Mouse (Mus musculus) heart, postnatal 4 days (tissue): ENCODE results near the gene Cdh4. TPM values are rescaled to one million over a fixed set of nuclear protein-coding genes. Genes with fewer than 3 reads are reported as not detected.

ENCODE experiments used
- DNase-seq: peaks from one replicate; pipeline ENCODE4 v3.0.0; 2021
- total RNA-seq, 2 experiments: library from RNA; stranded (reverse); gene quantifications; 2 replicates each; pipeline ENCODE4 v1.2.3; 2021

Cdh4 gene
- 1 to 10 TPM; 2.0 to 2.2 TPM for total RNA-seq

DNA sequence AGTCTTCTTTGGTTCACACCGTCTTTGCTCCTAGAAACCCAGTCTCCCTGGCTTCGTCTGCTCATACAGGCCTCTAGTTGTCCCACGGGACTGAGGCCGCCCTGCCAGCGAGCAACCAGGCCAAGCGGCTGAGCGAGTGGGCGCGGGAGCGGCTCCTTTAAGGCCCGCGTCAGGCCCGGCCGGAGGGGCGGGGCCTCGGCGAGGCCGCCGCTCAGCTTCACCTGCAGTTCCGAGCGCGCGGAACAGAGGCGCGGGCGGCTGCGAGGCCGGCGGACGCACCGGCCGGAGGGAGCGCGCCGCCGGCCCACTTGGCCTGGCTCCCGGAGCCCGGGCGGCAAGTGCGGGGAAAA, at the start of gene Cdh4:
Gene Cdh4, plus strand, starts transcription at position 241 of the 350 bp plus-strand sequence.
- DNase-seq, result peak; percentile 65

DNA sequence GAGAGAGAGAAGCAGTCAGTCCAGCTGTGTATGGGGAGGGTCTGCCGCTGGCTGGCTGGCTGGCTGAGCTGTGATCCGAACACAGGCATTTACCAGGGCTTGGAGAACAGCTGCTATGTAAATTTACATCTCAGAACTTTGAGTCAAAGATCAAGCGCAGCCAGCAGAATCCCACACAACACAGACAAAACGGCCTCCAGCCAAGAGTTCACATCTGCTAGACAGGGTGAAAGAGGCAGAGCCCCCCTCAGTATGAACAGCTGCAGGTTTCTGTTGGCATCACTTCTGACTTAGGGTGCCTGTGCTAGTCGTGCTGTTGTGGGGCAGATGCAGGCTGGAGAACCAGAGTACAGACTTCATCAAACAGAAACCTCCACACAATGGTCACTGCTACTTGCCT, 46.8 kb upstream of the Cdh4 start:
- no peak for DNase-seq

DNA sequence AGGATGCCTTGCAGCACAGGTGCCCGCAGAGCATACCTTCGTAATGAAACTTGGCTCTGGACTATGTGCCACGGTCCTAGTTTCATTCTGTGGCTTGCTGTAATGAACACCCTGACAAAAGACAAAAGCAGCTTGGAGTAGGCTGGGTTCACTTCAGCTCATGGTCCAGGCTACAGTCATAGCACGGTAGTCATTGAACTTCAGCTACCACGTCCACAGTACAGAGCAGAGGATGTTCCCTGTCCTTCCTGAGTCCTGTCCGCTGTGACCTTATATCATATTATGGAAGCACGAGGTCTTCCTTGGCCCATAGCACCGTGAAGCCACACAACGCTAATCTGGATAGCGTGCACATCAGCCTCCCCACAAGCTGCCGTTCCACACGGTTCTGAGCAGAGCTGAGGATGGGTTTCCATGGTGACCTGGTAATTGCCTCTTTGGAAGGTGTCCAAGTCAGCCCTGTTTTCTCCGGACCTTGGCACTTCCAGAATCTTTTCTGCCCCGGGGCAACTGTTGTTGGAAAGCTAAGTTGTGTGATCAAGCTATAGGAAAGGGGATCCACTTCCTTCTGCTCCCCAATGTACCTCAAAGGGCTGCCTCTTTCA, 42.5 kb upstream of the Cdh4 start:
- DNase-seq, result no peak

DNA sequence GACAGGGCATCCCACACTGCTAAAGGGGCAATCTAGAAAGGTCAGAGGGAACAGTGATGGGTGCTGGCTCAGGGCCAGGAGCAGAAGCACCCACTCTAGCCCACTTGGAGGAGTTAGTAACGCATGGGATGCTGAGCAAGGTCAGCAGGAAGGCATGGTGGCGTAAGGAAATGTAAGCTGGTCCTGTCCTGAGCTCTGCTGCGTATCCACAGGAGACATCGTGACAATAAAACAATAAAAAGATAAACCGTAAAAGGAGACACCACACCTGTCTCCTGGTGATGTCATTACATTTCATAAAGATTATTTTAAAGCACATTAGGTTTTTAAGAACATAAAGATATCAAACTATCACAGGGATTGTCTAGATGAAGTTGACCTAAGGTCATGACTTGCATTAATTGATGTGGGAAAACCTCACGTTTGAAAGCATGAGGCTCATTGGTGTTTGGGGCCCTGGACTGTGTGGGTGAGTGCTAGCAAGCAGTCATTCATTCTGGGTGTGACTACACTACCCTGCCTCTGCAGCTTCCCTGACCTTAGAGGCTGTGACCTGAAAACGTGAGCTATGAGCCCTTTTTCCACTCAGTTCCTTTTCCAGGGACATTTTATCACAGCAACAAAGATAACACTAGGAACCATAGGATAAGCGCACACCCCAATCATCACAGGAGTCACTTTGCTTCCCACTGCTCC, 31.2 kb upstream of the Cdh4 start:
- no peak for DNase-seq

DNA sequence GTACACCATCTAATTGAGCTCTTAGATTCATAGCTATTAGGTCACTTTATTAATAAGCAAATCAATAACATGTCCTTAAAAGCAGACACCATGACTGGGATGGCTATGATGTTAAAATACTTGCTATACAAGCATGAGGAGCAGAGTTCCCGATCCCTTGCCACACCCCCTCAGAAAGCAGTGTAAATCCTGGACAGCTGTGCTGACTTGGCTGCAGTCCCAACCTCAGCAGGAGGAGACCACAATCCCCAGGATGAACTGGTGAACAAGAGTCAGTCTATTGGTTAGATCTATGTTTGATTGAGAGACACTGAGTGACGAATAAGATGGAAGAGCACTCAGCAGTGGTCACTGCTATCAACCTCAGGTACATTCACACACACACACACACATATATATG, 29.3 kb upstream of the Cdh4 start:
- no peak for DNase-seq

DNA sequence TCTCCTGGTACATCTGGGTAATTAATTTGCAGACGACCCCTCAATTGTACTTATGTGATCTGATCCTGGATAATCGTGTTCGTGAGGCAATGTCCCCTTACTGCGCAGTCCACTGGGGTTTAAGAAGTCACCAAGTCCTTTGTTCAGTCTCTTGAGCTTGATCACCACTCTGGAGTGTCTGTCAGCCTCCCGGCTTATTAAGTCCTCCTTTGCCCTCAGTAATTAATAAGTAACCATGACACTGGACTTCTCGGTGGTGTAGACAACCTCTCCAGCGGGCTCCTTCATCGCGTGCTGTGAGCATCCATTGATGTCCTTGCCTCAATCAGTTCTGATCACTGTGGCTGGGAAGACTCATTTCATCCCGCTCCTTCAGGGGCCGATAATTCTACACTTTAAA, 28.0 kb upstream of the Cdh4 start:
- DNase-seq, result no peak

DNA sequence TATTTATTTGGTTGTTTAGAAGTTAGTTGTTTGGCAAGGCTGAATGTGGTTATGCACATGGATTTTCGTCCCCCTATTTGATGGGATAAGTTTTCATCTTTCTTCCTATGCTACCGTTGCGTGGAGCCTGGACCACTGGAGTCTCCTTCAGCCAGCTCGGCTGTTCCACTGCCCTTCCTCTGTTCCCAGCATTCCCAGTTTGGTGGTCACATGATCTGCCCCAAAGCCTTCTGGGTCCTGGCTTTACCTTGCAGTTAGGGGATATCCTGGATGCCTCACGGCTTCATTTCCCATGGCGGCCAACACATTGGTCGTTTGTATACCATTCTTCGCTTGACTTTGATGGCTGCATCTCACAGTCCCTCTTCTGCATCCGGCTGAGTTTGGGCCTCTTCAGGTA, 27.5 kb upstream of the Cdh4 start:
- DNase-seq, result no peak

DNA sequence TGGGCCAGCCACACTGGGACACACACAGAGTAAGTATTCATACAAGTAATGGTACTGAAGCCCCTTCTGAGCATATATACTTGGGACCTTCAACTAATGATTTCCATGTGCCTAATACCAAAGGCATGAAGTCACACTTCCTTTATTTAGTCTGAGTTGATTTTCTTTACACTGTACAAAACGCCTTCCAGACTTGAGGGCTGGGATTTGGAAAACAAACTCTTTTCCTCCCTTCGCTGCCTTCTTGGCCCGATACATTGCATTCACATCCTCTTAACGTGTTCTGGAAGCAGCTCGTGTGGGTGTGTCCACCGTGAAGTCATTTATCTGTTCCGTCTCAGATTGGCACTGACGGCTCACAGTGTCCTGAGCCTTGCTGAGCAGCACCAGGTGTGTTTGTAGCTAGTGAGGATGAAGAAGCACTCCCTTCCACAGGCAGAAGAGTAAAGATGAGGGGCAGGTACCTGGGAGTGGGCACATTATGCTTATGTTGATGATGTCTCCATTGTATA, 26.3 kb upstream of the Cdh4 start:
- DNase-seq, result no peak

DNA sequence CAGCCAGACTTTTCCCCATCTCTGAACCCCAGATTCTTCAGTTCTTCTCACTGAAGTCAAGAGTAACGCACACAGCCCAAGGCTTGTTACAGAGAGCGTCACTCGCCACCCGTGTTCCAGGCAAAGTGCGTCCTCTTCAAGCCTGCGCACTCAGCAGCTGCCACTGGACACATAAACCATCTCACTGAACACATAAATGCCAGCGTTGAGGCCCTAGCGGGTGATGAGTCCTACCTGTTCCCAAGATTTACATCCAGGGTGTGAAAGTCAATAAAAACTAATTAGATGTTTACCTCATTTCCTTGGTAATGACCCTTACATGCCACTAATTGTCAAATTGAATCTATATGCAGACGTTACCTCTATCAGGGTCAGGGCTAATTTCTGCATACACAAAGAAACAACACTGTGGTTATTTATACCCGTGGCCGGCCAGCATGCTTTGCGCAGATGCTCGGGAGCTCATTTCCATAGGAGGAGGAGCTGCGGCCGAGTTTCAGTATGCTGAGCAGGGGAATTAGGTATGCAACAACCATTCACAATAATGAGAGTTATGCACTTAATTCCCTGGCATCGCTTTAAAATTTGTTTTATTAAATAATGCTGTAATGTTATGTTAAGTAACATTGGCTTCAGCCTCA, 25.5 kb upstream of the Cdh4 start:
- no peak for DNase-seq

DNA sequence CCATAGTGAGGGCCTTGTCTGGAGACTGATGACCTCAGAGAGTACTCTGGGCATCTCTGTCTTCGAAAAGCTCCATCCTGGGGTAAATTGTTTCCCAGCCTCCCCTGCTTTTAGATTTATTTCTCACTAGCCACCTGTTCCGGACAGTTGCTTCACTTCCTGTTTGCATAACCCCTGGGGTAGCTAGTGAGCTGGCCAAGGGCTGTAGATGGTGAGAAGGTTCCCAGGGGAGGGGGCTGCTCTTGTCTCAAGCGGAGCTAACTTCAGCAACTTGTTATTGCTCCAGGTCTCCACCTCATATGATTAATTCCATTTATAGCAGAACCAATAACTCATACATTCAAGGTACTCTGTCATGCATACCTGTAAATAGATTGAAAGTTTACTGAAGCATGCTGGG, 16.6 kb upstream of the Cdh4 start:
- no peak for DNase-seq

DNA sequence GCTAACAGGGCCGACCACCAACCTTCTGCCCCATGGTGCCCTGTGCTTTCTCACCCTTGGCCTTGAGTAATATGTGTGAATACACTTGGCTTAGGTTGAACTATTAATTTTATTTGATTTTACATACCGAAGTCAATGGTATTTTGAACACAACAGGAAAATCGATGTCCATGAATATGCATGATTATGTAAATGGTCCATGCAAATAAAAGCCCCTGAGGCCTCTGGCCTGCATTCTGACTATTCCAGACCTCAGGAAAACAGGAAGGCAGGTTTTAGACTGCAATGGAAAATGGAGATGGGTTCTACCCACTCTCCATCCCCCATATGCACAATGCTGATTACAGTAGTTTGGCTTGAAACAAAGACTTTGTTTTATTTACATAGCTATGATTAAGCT, 13.3 kb upstream of the Cdh4 start:
- no peak for DNase-seq

DNA sequence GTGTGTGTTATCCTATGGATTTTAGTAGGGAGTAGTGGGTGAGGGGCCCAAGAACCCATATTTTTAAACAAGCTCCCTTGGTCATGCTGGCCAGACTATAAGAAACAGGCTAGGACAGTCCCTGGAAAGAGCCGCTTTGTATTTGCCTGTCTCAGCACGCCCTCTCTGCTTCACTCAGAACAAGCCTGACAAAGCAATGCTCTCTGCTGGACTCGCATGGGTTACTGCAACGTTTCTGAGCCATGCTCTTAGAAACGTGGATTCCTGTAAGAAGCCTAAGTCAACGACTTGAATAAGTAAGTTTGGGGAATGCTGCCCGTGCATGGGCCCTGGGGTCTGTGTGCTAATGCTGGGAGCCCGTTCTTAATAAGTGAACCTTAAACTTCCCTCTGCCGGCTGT, 2.1 kb upstream of the Cdh4 start:
- no peak for DNase-seq

DNA sequence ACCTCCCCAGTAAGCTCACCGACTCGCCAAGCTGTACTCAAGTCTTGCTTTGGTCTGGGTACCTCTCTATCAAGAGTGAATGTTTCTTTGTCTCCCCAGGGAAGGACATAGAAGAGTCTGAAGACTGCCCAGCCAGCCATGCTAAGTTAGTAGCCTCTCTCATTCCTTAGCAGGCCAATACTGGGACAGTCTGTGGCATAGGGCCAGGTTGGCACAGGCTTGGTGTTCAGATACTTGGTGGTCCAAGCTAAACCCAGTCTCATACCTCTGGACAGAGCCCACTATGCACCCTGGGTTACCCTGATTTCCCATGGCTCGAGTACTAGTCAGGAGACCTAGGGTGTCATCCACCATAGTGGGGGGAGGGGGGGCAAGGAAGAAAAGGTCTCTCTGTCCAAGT, 1.1 kb upstream of the Cdh4 start:
- DNase-seq, result no peak

DNA sequence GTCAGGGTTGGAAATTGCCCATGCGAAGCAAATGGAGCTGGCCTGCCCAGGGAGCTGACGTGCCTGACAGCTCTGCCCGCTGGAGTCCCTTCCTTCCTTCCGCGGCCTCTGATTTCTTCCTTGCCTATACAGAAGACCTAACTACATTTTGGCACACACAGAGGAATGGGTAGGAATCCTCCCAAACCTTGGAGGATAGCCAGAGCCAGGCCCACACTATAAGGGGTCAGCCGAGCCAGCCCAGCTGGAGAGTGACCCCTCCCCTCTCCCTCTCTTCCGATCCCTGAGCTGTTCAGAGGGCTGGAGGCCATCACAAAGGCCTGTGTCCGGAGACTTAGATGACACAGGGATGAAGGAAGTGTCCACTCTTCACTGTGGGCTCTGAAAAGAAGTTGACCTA, 514 bp upstream of the Cdh4 start:
- peak; percentile 13 for DNase-seq

DNA sequence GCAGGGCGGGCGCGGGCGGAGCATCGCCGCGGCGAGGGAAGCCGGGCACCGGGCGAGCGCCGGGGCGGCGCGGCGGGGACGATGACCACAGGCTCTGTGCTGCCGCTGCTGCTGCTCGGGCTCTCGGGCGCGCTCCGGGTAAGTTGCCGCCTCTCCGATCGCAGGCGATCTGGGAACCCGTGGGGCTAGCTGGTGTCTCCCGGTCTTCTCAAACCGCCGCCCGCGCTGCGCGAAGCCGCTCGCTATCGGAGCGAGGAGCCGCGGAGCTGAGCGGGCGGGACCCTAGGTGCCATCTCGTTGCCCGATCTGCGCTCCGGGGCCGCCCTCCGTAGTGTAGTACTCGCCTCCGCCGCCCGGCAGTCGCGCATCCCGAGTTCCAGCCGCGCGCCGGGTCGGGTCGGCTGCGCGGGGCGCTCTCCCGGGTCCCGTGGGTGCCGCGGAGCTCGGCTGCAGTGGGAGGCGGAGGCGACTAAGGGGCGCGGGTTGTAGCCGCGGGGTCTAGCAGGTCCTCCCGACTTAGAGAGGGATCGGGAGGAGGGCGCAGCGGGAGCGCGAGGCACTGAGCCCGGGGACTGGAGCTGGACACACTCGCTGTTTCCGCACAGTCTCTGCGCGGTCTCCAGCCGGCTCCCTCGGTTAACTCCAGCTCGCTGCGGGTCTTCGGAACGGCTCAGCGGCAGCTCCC, 452 bp downstream of the Cdh4 start:
- DNase-seq, result peak; percentile 38

DNA sequence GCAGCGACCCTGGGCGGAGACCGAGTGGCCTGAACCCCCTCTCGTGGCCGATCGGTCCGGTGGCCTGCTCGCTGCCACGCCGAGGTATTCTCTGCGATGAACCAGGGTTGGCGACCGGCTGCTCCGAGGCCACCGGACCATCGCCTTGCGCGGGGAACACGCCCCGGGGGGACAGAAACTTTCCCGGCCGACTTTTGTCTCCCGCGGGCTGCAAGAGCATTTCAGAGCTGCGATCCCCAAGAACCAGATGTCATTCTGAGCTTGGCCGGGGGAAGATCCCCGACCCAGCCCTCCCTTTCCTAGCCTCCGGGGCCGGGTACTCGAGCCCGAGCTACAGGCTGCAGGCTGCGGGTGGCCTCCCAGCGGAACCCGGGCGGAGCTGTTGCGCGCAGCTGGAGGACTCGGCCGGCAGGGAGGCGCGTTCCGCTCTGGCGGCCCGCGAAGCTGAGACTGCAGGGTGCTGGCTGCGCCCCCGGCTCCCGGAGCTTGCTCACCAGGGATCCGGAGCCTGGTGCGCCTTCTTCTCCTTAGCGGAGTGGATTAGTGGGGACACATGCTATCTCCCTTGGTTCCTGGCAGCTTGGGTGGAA, 1.1 kb downstream of the Cdh4 start:
- peak; percentile 55 for DNase-seq

DNA sequence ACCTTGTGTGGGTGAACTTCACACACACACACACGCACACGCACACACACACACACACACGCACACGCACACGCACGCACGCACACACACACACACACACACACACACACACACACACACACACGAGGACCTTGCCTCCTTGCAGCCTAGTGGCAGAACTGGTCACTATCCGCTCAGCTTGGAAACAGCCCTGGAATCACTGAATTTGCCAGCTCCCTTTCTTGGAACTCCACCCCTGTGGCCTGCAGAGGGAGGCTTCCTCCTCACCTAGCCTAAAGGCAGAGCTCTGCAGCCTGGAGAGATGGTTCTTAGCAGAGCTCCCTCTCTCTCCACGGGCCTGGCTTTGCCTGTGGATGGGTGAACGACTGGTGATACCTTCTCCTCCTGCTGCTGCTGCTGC, 1.7 kb downstream of the Cdh4 start:
- peak; percentile 6 for DNase-seq

DNA sequence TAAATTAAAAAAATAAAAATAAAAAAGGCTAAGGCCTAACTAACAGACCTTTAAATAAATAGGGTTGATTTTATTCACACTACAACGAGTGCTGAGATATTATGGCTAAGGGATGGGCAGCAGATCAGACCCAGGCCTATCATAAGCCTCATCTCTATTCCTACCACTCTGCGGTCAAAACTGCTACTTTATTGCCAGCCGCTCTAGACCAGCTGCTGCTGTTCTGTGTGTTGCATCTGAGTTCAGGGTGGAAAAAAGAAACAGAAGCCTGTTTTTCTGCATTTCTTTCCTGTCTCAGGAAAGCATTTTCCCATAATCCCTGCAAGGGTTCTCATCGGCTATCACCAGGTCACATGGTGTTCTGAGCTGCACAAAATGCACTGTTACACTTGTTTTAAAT, 6.0 kb downstream of the Cdh4 start:
- DNase-seq, result no peak

DNA sequence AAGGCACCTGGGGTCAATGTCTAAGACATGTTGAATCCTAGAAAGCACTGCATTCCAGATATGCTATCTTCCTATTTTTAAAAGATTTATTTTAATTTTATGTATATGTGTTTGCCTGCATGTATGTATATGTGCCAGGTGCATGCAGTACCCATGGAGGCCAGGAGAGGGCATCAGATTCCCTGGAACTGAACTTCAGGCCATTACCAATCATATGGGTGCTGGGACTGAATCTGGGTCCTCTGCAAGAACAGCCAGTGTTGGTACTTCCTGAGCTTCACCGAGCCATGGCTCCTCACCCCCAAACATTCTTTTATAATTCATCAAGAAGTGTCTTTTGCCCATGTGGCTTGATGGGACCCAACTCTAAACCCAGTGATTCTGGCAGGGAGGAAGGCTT, 6.8 kb downstream of the Cdh4 start:
- no peak for DNase-seq

DNA sequence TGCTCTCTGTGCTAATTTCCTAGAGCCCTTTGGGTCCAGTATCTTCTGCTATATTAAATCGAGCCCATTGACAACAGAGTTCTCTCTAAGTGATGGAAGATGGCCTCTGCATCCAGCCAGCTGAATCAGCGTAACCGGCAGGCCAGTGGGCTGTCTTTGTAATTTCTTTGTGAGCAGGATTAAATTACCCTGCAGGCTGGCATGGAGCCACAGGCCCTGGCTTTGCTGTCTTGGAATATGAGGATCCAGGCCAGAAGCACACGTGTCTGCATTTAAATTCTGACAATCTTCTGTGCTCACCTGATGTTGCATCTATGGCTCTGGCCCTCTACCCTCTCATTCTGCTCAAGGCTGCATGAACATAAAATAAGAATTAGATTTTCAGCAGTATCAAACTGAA, 17.0 kb downstream of the Cdh4 start:
- no peak for DNase-seq

DNA sequence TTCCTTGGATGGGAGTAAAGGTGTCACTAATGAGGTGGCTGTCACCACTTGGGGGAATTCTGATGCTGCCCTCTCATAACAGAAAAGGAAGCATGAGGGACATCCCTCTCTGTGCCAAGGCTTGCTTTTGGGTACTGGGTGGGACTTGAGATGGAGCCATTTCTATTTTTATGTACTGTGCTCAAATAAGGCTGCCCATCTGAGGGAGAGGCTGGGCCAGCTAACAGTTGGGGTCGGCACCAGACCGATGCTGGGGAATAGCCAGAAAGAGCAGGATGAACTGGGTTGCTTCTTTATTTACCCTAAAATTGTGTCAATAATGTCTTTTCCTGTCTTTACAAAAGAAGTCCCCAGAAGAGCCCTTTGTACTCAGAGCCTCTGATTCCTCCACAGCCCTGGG, 17.4 kb downstream of the Cdh4 start:
- DNase-seq, result no peak

DNA sequence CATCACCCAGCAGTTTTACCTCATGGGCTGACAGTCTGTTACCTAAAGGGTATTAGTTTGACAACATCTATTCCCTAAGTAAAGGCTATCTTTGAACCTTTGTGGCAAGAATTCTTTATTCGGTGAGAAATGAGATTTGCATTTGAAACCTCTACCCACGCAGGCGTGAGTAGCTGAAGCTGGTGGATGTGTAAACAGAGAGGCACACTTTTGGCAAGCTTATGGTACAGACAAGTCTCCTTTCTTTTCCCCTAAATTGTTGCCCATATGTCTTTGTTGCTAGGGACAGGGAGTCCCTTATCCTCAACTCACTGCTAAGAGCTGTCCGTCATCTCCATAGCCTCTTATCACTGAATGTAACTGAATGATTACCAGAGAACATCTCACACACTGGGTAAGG, 21.3 kb downstream of the Cdh4 start:
- no peak for DNase-seq

DNA sequence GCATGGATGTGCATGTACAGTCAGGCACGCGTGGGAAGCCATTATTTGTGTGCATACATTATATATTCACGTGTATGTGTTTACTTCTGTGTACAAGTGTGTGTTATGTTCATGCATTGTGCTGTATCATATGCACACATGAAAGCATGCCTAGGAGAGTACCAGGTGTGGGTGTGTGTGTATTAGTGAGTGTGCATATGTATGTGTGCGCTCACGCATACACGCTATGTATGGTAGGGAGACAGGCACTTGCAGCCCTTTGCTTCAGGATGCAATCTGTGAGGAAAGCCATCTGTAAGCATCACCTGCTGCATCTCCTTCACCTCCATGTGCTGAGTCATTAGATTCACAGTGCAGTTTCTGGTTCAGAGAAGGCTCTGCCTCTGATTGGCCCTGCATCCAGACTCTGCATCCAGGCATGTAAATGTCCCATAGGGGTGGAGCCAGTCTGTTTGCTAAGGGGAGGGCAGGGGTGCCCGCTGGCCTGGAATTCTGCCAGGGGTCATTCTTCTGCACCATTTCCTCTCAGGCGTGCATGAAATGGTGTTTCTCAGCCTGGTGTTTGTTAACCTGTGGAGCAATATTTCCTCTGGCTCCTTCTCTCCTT, 25.7 kb downstream of the Cdh4 start:
- no peak for DNase-seq
